Mouse (Mus musculus): ENCODE measurements around the gene Lrrc4c. TPM values are rescaled to one million over a fixed set of nuclear protein-coding genes. Genes with fewer than 3 reads are reported as not detected.

Lrrc4c gene
- total and polyA plus RNA-seq, 3 experiments: not detected

- Histone ChIP-seq H3K36me3 (replicated peaks in 1 of 2; ENCODE audit: control insufficient read depth in 1 of 2, insufficient read depth in 1 of 2, low read length in 1 of 2) (no peaks in the 10 kb centered on the region), H3K27ac (ENCODE audit: insufficient read depth, low read depth) (no peak overlapping the region), H3K4me2 (ENCODE audit: insufficient read depth, low read depth, poor library complexity, severe bottlenecking) (no peak overlapping the region), H3K4me3 (replicated peaks in 1 of 3; ENCODE audit: low read depth in 2 of 3, low read length in 2 of 3, poor library complexity in 1 of 3) (no peak overlapping the region), H3K9me3 (replicated peaks; ENCODE audit: low read length) (peaks cover 22% of the 10 kb centered on the region), H3K9ac (ENCODE audit: insufficient read depth, low read depth) (no peak overlapping the region), H3K4me1 (ENCODE audit: control insufficient read depth in 1 of 2, insufficient read depth in 2 of 2) (no peaks in the 10 kb centered on the region), H3K27me3 (replicated peaks) (no peaks in the 10 kb centered on the region), H3K79me2 (replicated peaks; ENCODE audit: control insufficient read depth, extremely low read depth, insufficient read depth, poor library complexity, severe bottlenecking) (no peaks in the 10 kb centered on the region)
- dilution Hi-C loops (cut with MboI; ENCODE audit: extremely low pct_ligation_motif_present, extremely low pct_unique_long_range_greater_than_20kb, low sequenced_read_pairs) (no loop called here), in situ Hi-C loops (cut with MboI; ENCODE audit: low pct_ligation_motif_present, low pct_unique_long_range_greater_than_20kb, low sequenced_read_pairs) (no loop called here)
- no peak for TF ChIP-seq ELF1 (IDR thresholded peaks at IDR 0.05; ENCODE audit: low read depth, low read length)
- DNase-seq (ENCODE audit: extremely low read depth): no peak
Measured at GRCm38 (mm10) chr2:97037024-97037814, 719.2 kb downstream of the Lrrc4c start.

GRCm38 (mm10) chr2:97044016-97044415 is 726.0 kb downstream of the Lrrc4c start:
- Histone ChIP-seq H3K9me3 (replicated peaks; ENCODE audit: low read length) (peaks cover 35% of the 10 kb centered on the region), H3K36me3 (replicated peaks in 1 of 2; ENCODE audit: control insufficient read depth in 1 of 2, insufficient read depth in 1 of 2, low read length in 1 of 2) (no peaks in the 10 kb centered on the region), H3K4me1 (ENCODE audit: control insufficient read depth in 1 of 2, insufficient read depth in 2 of 2) (no peaks in the 10 kb centered on the region), H3K27ac (ENCODE audit: insufficient read depth, low read depth) (no peak overlapping the region), H3K79me2 (replicated peaks; ENCODE audit: control insufficient read depth, extremely low read depth, insufficient read depth, poor library complexity, severe bottlenecking) (no peaks in the 10 kb centered on the region), H3K4me2 (ENCODE audit: insufficient read depth, low read depth, poor library complexity, severe bottlenecking) (no peak overlapping the region), H3K4me3 (replicated peaks in 1 of 3; ENCODE audit: low read depth in 2 of 3, low read length in 2 of 3, poor library complexity in 1 of 3) (no peak overlapping the region), H3K27me3 (replicated peaks) (no peaks in the 10 kb centered on the region), H3K9ac (ENCODE audit: insufficient read depth, low read depth) (no peak overlapping the region)
- DNase-seq (ENCODE audit: extremely low read depth): no peak
- in situ Hi-C loops (cut with MboI; ENCODE audit: low pct_ligation_motif_present, low pct_unique_long_range_greater_than_20kb, low sequenced_read_pairs): no loop called here
- dilution Hi-C loops (cut with MboI; ENCODE audit: extremely low pct_ligation_motif_present, extremely low pct_unique_long_range_greater_than_20kb, low sequenced_read_pairs): no loop called here
- TF ChIP-seq E2F4 (IDR thresholded peaks at IDR 0.05; ENCODE audit: insufficient replicate concordance, low read depth, low read length) (no peak), PAX5 (IDR thresholded peaks at IDR 0.05; ENCODE audit: low read length) (no peak), MEF2A (IDR thresholded peaks at IDR 0.05; ENCODE audit: borderline replicate concordance, low read depth, low read length) (no peak), NELFE (IDR thresholded peaks at IDR 0.05; ENCODE audit: low read depth, low read length) (no peak), RAD21 (IDR thresholded peaks at IDR 0.05; ENCODE audit: low read depth, low read length) (no peak), ZMIZ1 (IDR thresholded peaks at IDR 0.05; ENCODE audit: low read depth, low read length) (no peak), SMC3 (IDR thresholded peaks at IDR 0.05; ENCODE audit: low read depth, low read length) (no peak), TCF12 (IDR thresholded peaks at IDR 0.05; ENCODE audit: low read depth, low read length) (no peak), CTCF (conservative IDR thresholded peaks at IDR 0.05 in 1 of 2, IDR thresholded peaks at IDR 0.05 in 1 of 2; ENCODE audit: low read depth in 2 of 2, low read length in 2 of 2) (no peak), UBTF (IDR thresholded peaks at IDR 0.05; ENCODE audit: low read depth, low read length) (no peak), POLR2AphosphoS2 (IDR thresholded peaks at IDR 0.05; ENCODE audit: low read depth, low read length) (no peak), RCOR1 (conservative IDR thresholded peaks at IDR 0.05; ENCODE audit: low read depth, low read length) (no peak), MAFK (IDR thresholded peaks at IDR 0.05; ENCODE audit: insufficient replicate concordance, low read length) (no peak), ZKSCAN1 (IDR thresholded peaks at IDR 0.05; ENCODE audit: borderline replicate concordance, low read depth, low read length) (no peak), SIN3A (IDR thresholded peaks at IDR 0.05; ENCODE audit: low read length) (no peak), POLR2A (IDR thresholded peaks at IDR 0.05; ENCODE audit: low read depth, low read length) (no peak), MAZ (IDR thresholded peaks at IDR 0.05; ENCODE audit: low read depth, low read length) (no peak), MYC (IDR thresholded peaks at IDR 0.05; ENCODE audit: low read depth, low read length) (no peak)

Measured in CH12.LX (cell line).